Mouse (Mus musculus) liver, postnatal 0 days (tissue): ENCODE measurements at regions not wholly inside any gene's neighbourhood (a gene's known extent, or its start where the extent isn't known, plus 50 kb on each side); places are given as distances from the start of the nearest gene placed in this dataset.
"Not testable (repeated sequence)": the region's sequence is repeated elsewhere in the genome, so short reads cannot be mapped to it uniquely, and the experiment has no call there.

Experiments
- CTCF ChIP-seq: sonication (generic); IDR thresholded peaks from 2 replicates; pipeline ENCODE4 v1.5.1; 2016; ENCODE audit warnings: antibody characterized with exemption, low read depth
- EP300 ChIP-seq: IDR thresholded peaks from 2 replicates; pipeline ENCODE4 v1.6.1; 2016; ENCODE audit warnings: antibody characterized with exemption, low read depth, mild to moderate bottlenecking

GRCm38 (mm10) chr6:67668073-67668472, 132.5 kb upstream of the Tacstd2 start:
- not testable (repeated sequence) for TF ChIP-seq CTCF, EP300
